Mouse (Mus musculus): ENCODE measurements around the gene Zfand5.

- no peak for TF ChIP-seq CTCF (IDR thresholded peaks at IDR 0.05; ENCODE audit: insufficient read depth, low read depth, low read length)
- no peak for TF ChIP-seq POLR2A (IDR thresholded peaks at IDR 0.05; ENCODE audit: insufficient read depth, low read depth, low read length)
Observed at GRCm38 (mm10) chr19:21330305-21331115, 58.4 kb downstream of the Zfand5 start.

Measured in olfactory bulb, adult 2 months (tissue).